Mouse (Mus musculus): ENCODE results near the gene Inhbe. TPM values are rescaled to one million over a fixed set of nuclear protein-coding genes. Genes with fewer than 3 reads are reported as not detected.

Gene Inhbe
- polyA plus RNA-seq, 1 experiment from 2014 or later = 0.13 TPM

- Histone ChIP-seq H3K9me3 (replicated peaks) (no peaks in the 10 kb centered on the region), H3K36me3 (no peaks in the 10 kb centered on the region), H3K4me1 (no peaks in the 10 kb centered on the region), H3K4me3 (no peak overlapping the region), H3K27ac (no peak overlapping the region), H3K27me3 (ENCODE audit: low read depth, poor library complexity, severe bottlenecking) (no peaks in the 10 kb centered on the region)
- 92% methylated on average over 3 of the region's 3 CpGs for WGBS
- no peak for DNase-seq (ENCODE audit: low spot score)
These were observed 6.5 kb upstream of the Inhbe start for GRCm38 (mm10) chr10:127360714-127361113.

GRCm38 (mm10) chr10:127355336-127355735 lies 1.1 kb upstream of the Inhbe start:
- Histone ChIP-seq H3K27me3 (ENCODE audit: low read depth, poor library complexity, severe bottlenecking) (peaks cover 13% of the 10 kb centered on the region), H3K4me3 (no peak overlapping the region), H3K36me3 (no peaks in the 10 kb centered on the region), H3K4me1 (peaks cover 16% of the 10 kb centered on the region), H3K9me3 (replicated peaks) (no peaks in the 10 kb centered on the region), H3K27ac (no peak overlapping the region)
- 83% methylated on average over 10 of the region's 10 CpGs for WGBS
- no peak for DNase-seq (ENCODE audit: low spot score)

GRCm38 (mm10) chr10:127352766-127353165 lies 1.4 kb downstream of the Inhbe start:
- WGBS = 90% methylated on average over 11 of the region's 11 CpGs
- H3K36me3 ChIP-seq = no peaks in the 10 kb centered on the region
- H3K4me3 ChIP-seq = no peak overlapping the region
- DNase-seq (ENCODE audit: low spot score) = no peak
- H3K4me1 ChIP-seq = peaks cover 19% of the 10 kb centered on the region
- H3K27ac ChIP-seq = no peak overlapping the region
- H3K27me3 ChIP-seq (ENCODE audit: low read depth, poor library complexity, severe bottlenecking) = peaks cover 20% of the 10 kb centered on the region
- H3K9me3 ChIP-seq (replicated peaks) = no peaks in the 10 kb centered on the region

GRCm38 (mm10) chr10:127352187-127352586 lies 2.0 kb downstream of the Inhbe start:
- Histone ChIP-seq H3K9me3 (replicated peaks) (no peaks in the 10 kb centered on the region), H3K36me3 (no peaks in the 10 kb centered on the region), H3K4me1 (peaks cover 19% of the 10 kb centered on the region), H3K27me3 (ENCODE audit: low read depth, poor library complexity, severe bottlenecking) (peaks cover 20% of the 10 kb centered on the region), H3K27ac (no peak overlapping the region), H3K4me3 (no peak overlapping the region)
- 86% methylated on average over 9 of the region's 9 CpGs for WGBS
- no peak for DNase-seq (ENCODE audit: low spot score)

GRCm38 (mm10) chr10:127351719-127352118 lies 2.5 kb downstream of the Inhbe start:
- no peak overlapping the region; the same call in 1 of the 2 replicates for H3K27ac ChIP-seq

GRCm38 (mm10) chr10:127351285-127351595 lies 3.0 kb downstream of the Inhbe start:
- no peak for DNase-seq (ENCODE audit: low spot score)
- Histone ChIP-seq H3K27me3 (ENCODE audit: low read depth, poor library complexity, severe bottlenecking) (peaks cover 20% of the 10 kb centered on the region), H3K4me1 (peaks cover 19% of the 10 kb centered on the region), H3K4me3 (peak overlapping the region; percentile 41), H3K36me3 (no peaks in the 10 kb centered on the region), H3K27ac (peak overlapping the region; percentile 63), H3K9me3 (replicated peaks) (no peaks in the 10 kb centered on the region)
- WGBS = 81% methylated on average over 8 of the region's 8 CpGs

More at GRCm38 (mm10) chr10:127351719-127352118, 2.5 kb downstream of the Inhbe start:
- Histone ChIP-seq H3K4me1 (peaks cover 19% of the 10 kb centered on the region), H3K4me3 (no peak overlapping the region), H3K36me3 (no peaks in the 10 kb centered on the region), H3K9me3 (replicated peaks) (no peaks in the 10 kb centered on the region), H3K27me3 (ENCODE audit: low read depth, poor library complexity, severe bottlenecking) (peaks cover 20% of the 10 kb centered on the region)
- 68% methylated on average over 8 of the region's 8 CpGs for WGBS
- no peak for DNase-seq (ENCODE audit: low spot score)

- Histone ChIP-seq H3K4me3 (peak overlapping the region; percentile 41), H3K27ac (peak overlapping the region; percentile 63), H3K27me3 (ENCODE audit: low read depth, poor library complexity, severe bottlenecking) (peaks cover 20% of the 10 kb centered on the region), H3K36me3 (no peaks in the 10 kb centered on the region), H3K9me3 (replicated peaks) (no peaks in the 10 kb centered on the region), H3K4me1 (peaks cover 19% of the 10 kb centered on the region)
- 15% methylated on average over 24 of the region's 24 CpGs for WGBS
- DNase-seq (ENCODE audit: low spot score) = peak; percentile 87
These were observed 3.5 kb downstream of the Inhbe start for GRCm38 (mm10) chr10:127350594-127351284.

GRCm38 (mm10) chr10:127349810-127350209 lies 4.4 kb downstream of the Inhbe start:
- Histone ChIP-seq H3K36me3 (no peaks in the 10 kb centered on the region), H3K4me1 (peaks cover 19% of the 10 kb centered on the region), H3K27ac (no peak overlapping the region), H3K9me3 (replicated peaks) (no peaks in the 10 kb centered on the region), H3K4me3 (no peak overlapping the region), H3K27me3 (ENCODE audit: low read depth, poor library complexity, severe bottlenecking) (peaks cover 20% of the 10 kb centered on the region)
- DNase-seq (ENCODE audit: low spot score) = no peak
- WGBS = 84% methylated on average over 8 of the region's 8 CpGs

GRCm38 (mm10) chr10:127348957-127349356 lies 5.3 kb downstream of the Inhbe start:
- Histone ChIP-seq H3K27me3 (ENCODE audit: low read depth, poor library complexity, severe bottlenecking) (peaks cover 20% of the 10 kb centered on the region), H3K9me3 (replicated peaks) (no peaks in the 10 kb centered on the region), H3K4me1 (peaks cover 19% of the 10 kb centered on the region), H3K27ac (no peak overlapping the region), H3K4me3 (no peak overlapping the region), H3K36me3 (no peaks in the 10 kb centered on the region)
- WGBS = 76% methylated on average over 4 of the region's 4 CpGs
- no peak for DNase-seq (ENCODE audit: low spot score)

GRCm38 (mm10) chr10:127346173-127346572 lies 8.0 kb downstream of the Inhbe start:
- Histone ChIP-seq H3K9me3 (replicated peaks) (no peaks in the 10 kb centered on the region), H3K36me3 (no peaks in the 10 kb centered on the region), H3K27ac (no peak overlapping the region), H3K4me3 (no peak overlapping the region), H3K27me3 (ENCODE audit: low read depth, poor library complexity, severe bottlenecking) (peaks cover 17% of the 10 kb centered on the region; the same call in 1 of the 2 replicates), H3K4me1 (peaks cover 25% of the 10 kb centered on the region)
- DNase-seq (ENCODE audit: low spot score) = no peak
- 93% methylated on average over 3 of the region's 3 CpGs for WGBS

- H3K36me3 ChIP-seq = peaks cover 3% of the 10 kb centered on the region
- no peak overlapping the region for H3K4me3 ChIP-seq
- no peaks in the 10 kb centered on the region for H3K9me3 ChIP-seq (replicated peaks)
- H3K27me3 ChIP-seq (ENCODE audit: low read depth, poor library complexity, severe bottlenecking) = peaks cover 13% of the 10 kb centered on the region
- DNase-seq (ENCODE audit: low spot score) = peak; percentile 26
- 69% methylated on average over 3 of the region's 3 CpGs for WGBS
- no peak overlapping the region for H3K27ac ChIP-seq
- H3K4me1 ChIP-seq = peaks cover 44% of the 10 kb centered on the region
These were observed 11.2 kb downstream of the Inhbe start for GRCm38 (mm10) chr10:127343029-127343428.

GRCm38 (mm10) chr10:127341891-127342639 lies 12.1 kb downstream of the Inhbe start, which contains the start of gene Gli1:
TSS of gene Gli1 (minus strand) at chr10:127341974.
- Histone ChIP-seq H3K36me3 (peaks cover 12% of the 10 kb centered on the region), H3K27ac (peak within 1 kb of the TSS; percentile 94), H3K4me1 (peaks cover 44% of the 10 kb centered on the region), H3K4me3 (peak within 1 kb of the TSS; percentile 70), H3K27me3 (ENCODE audit: low read depth, poor library complexity, severe bottlenecking) (peaks cover 19% of the 10 kb centered on the region), H3K9me3 (replicated peaks) (no peaks in the 10 kb centered on the region)
- DNase-seq (ENCODE audit: low spot score) = peak; percentile 93
- under 1% methylated on average over 29 of the region's 29 CpGs for WGBS

GRCm38 (mm10) chr10:127341360-127341690 lies 12.9 kb downstream of the Inhbe start:
- H3K27me3 ChIP-seq (ENCODE audit: low read depth, poor library complexity, severe bottlenecking) = peaks cover 23% of the 10 kb centered on the region
- WGBS = under 1% methylated on average over 10 of the region's 11 CpGs
- peaks cover 20% of the 10 kb centered on the region for H3K36me3 ChIP-seq
- H3K9me3 ChIP-seq (replicated peaks) = no peaks in the 10 kb centered on the region
- H3K4me1 ChIP-seq = peaks cover 44% of the 10 kb centered on the region
- H3K27ac ChIP-seq = peak overlapping the region; percentile 94
- DNase-seq (ENCODE audit: low spot score) = peak; percentile 74
- peak overlapping the region; percentile 70 for H3K4me3 ChIP-seq
